In genomic region chr11:115642705-115643104, GRCm38 (mm10) we compare ENCODE assay signal across 26 mouse cellular contexts. TPM values are rescaled to one million over a fixed set of nuclear protein-coding genes. Genes with fewer than 3 reads are reported as not detected.
DNase-seq lines count a peak whose midpoint lies in the region; ATAC-seq and TF ChIP-seq lines count a peak whose summit lies in the region.
"Had no signal": no experiment of that assay in that cellular context is flagged by ENCODE, and none has a peak within 500 bp of the region (broad histone marks: within the 10 kb centered on the region; RNA-seq: fewer than 3 reads in every experiment).

No protein-coding gene starts in this region.

- TF ChIP-seq EP300 in CH12.LX (IDR thresholded peaks at IDR 0.05; ENCODE audit: low read length) (no peak), MEL (IDR thresholded peaks at IDR 0.05; ENCODE audit: low read depth in 1 of 2, low read length in 2 of 2) (no peak)

- H3K9ac ChIP-seq in CH12.LX (ENCODE audit: insufficient read depth, low read depth) (no peak overlapping the region), MEL (ENCODE audit: control insufficient read depth, low read depth, low read length, poor library complexity, severe bottlenecking) (no peak overlapping the region)
- H3K9ac ChIP-seq in kidney, embryonic 16.5 days (replicated peaks; ENCODE audit: low read length): no peak overlapping the region
- H3K9ac ChIP-seq: embryonic facial prominence, embryonic 13.5 days; embryonic facial prominence, embryonic 15.5 days; forebrain, embryonic 12.5 days had no signal

- H3K4me2 ChIP-seq in CH12.LX (ENCODE audit: insufficient read depth, low read depth, poor library complexity, severe bottlenecking): no peak overlapping the region
- no peak overlapping the region for H3K4me2 ChIP-seq in kidney, embryonic 16.5 days (replicated peaks; ENCODE audit: low read depth, low read length)
- H3K4me2 ChIP-seq: embryonic facial prominence, embryonic 13.5 days; embryonic facial prominence, embryonic 15.5 days; forebrain, embryonic 12.5 days had no signal

- WGBS in thymus, adult 2 months: 91% methylated on average over 2 of the region's 2 CpGs
- 95% methylated on average over 2 of the region's 2 CpGs for WGBS in kidney, embryonic 16.5 days

- in situ Hi-C loops in CH12.LX (cut with MboI; ENCODE audit: low pct_ligation_motif_present, low pct_unique_long_range_greater_than_20kb, low sequenced_read_pairs): loop anchor here (5.0 to 25.0 kb wide), 3 partner anchors 70 to 770 kb away; partner anchors contain the start of genes Caskin2, Rnf157 and Tsen54

- H3K27me3 ChIP-seq in megakaryocyte, embryonic 14.5 days (replicated peaks): no peaks in the 10 kb centered on the region
- H3K27me3 ChIP-seq in thymus, adult 2 months (ENCODE audit: control insufficient read depth, insufficient read depth, low read length): no peaks in the 10 kb centered on the region
- H3K27me3 ChIP-seq in CH12.LX (replicated peaks): no peaks in the 10 kb centered on the region
- no peaks in the 10 kb centered on the region for H3K27me3 ChIP-seq in MEL (ENCODE audit: control insufficient read depth in 1 of 2, insufficient read depth in 2 of 2, low read length in 2 of 2)
- H3K27me3 ChIP-seq in kidney, embryonic 16.5 days (ENCODE audit: insufficient read depth, low read length): no peaks in the 10 kb centered on the region
- H3K27me3 ChIP-seq: embryonic facial prominence, embryonic 13.5 days; embryonic facial prominence, embryonic 15.5 days; forebrain, embryonic 12.5 days had no signal

- no peak for TF ChIP-seq CTCF in thymus, adult 2 months (IDR thresholded peaks at IDR 0.05; ENCODE audit: borderline replicate concordance, control insufficient read depth, extremely low read depth, insufficient read depth, low read length, poor library complexity)
- TF ChIP-seq CTCF in CH12.LX (conservative IDR thresholded peaks at IDR 0.05 in 1 of 2, IDR thresholded peaks at IDR 0.05 in 1 of 2; ENCODE audit: low read depth in 2 of 2, low read length in 2 of 2) (peak in 1 of 2 experiments; percentile 22; a peak in 1 of 4 replicates), MEL (IDR thresholded peaks at IDR 0.05 in 2 of 3, conservative IDR thresholded peaks at IDR 0.05 in 1 of 3; ENCODE audit: control insufficient read depth in 1 of 3, insufficient read depth in 1 of 3, low read depth in 2 of 3, low read length in 3 of 3, poor library complexity in 1 of 3, severe bottlenecking in 1 of 3) (no peak)

- no peak for DNase-seq in thymus, adult 2 months
- DNase-seq in thymus, postnatal 4 days: no peak
- DNase-seq in CH12.LX (ENCODE audit: extremely low read depth) (no peak), MEL (ENCODE audit: low read depth, low spot score) (no peak)
- no peak for DNase-seq in left cerebral cortex, postnatal 4 days
- DNase-seq: adrenal gland, adult 2 months; adrenal gland, postnatal 10 days; adrenal gland, postnatal 25 days; cerebellum, adult 11 months; cerebellum, adult 18-20 months; cerebellum, adult 8-10 months; cerebellum, adult 9-11 months; cerebellum, postnatal 14 days; cerebellum, postnatal 36 days; embryo, embryonic 11 days had no signal

- no peak for ATAC-seq in megakaryocyte, adult 5-6 weeks (ENCODE audit: poor library complexity, severe bottlenecking)
- ATAC-seq in kidney, embryonic 16.5 days (ENCODE audit: low FRiP score, low TSS enrichment): no peak
- ATAC-seq: forebrain, embryonic 14.5 days; forebrain, embryonic 16.5 days had no signal

- no peaks in the 10 kb centered on the region for H3K9me3 ChIP-seq in megakaryocyte, embryonic 14.5 days
- no peaks in the 10 kb centered on the region for H3K9me3 ChIP-seq in CH12.LX (replicated peaks; ENCODE audit: low read length)
- H3K9me3 ChIP-seq in MEL (replicated peaks; ENCODE audit: insufficient read depth, low read length): no peaks in the 10 kb centered on the region
- no peaks in the 10 kb centered on the region for H3K9me3 ChIP-seq in kidney, embryonic 16.5 days (ENCODE audit: low read length)
- H3K9me3 ChIP-seq: embryonic facial prominence, embryonic 13.5 days; embryonic facial prominence, embryonic 15.5 days; forebrain, embryonic 10.5 days; forebrain, embryonic 12.5 days; G1E had no signal

- peak overlapping the region; percentile 86 for H3K4me3 ChIP-seq in megakaryocyte, embryonic 14.5 days (replicated peaks)
- H3K4me3 ChIP-seq in thymus, adult 2 months (ENCODE audit: control insufficient read depth, insufficient read depth, low read length): no peak overlapping the region
- H3K4me3 ChIP-seq in CH12.LX (replicated peaks in 1 of 3; ENCODE audit: low read depth in 2 of 3, low read length in 2 of 3, poor library complexity in 1 of 3) (no peak overlapping the region), MEL (ENCODE audit: control insufficient read depth in 1 of 2, insufficient read depth in 1 of 2, low read depth in 2 of 2, low read length in 2 of 2) (no peak overlapping the region)
- no peak overlapping the region for H3K4me3 ChIP-seq in kidney, embryonic 16.5 days (ENCODE audit: low read length)
- H3K4me3 ChIP-seq: embryonic facial prominence, embryonic 13.5 days; embryonic facial prominence, embryonic 15.5 days; erythroblast, embryonic 14.5 days; forebrain, embryonic 10.5 days; forebrain, embryonic 12.5 days had no signal

- no peak for TF ChIP-seq POLR2A in thymus, adult 2 months (IDR thresholded peaks at IDR 0.05; ENCODE audit: control insufficient read depth, extremely low read depth, insufficient read depth, low read length, poor library complexity)
- no peak for TF ChIP-seq POLR2A in CH12.LX (IDR thresholded peaks at IDR 0.05; ENCODE audit: low read depth, low read length)
- TF ChIP-seq POLR2A in MEL (IDR thresholded peaks at IDR 0.05; ENCODE audit: control insufficient read depth in 1 of 2, insufficient read depth in 1 of 2, low read depth in 1 of 2, low read length in 2 of 2, poor library complexity in 1 of 2): no peak

- intact Hi-C loops in left cerebral cortex, postnatal 4 days (cut with DNase I): loop anchor here (5.0 kb wide), 1 partner anchor 55 kb away; no protein-coding TSS in a partner anchor

- dilution Hi-C loops in CH12.LX (cut with MboI; ENCODE audit: extremely low pct_ligation_motif_present, extremely low pct_unique_long_range_greater_than_20kb, low sequenced_read_pairs): no loop called here

- no peak; the same call in 1 of the 2 replicates for TF ChIP-seq RAD21 in CH12.LX (IDR thresholded peaks at IDR 0.05; ENCODE audit: low read depth, low read length)
- no peak for TF ChIP-seq RAD21 in MEL (IDR thresholded peaks at IDR 0.05; ENCODE audit: low read depth, low read length)

- peak overlapping the region; percentile 66 for H3K27ac ChIP-seq in thymus, adult 2 months (ENCODE audit: control insufficient read depth, insufficient read depth, low read length)
- H3K27ac ChIP-seq in CH12.LX (ENCODE audit: insufficient read depth, low read depth): peak overlapping the region; percentile 83
- no peak overlapping the region; the same call in 1 of the 2 replicates for H3K27ac ChIP-seq in MEL (ENCODE audit: control insufficient read depth, low read depth, low read length)
- H3K27ac ChIP-seq in kidney, embryonic 16.5 days (ENCODE audit: low read length): no peak overlapping the region
- H3K27ac ChIP-seq: embryonic facial prominence, embryonic 13.5 days; embryonic facial prominence, embryonic 15.5 days; forebrain, embryonic 10.5 days; forebrain, embryonic 12.5 days had no signal

- H3K79me2 ChIP-seq in CH12.LX (replicated peaks; ENCODE audit: control insufficient read depth, extremely low read depth, insufficient read depth, poor library complexity, severe bottlenecking): peaks cover 18% of the 10 kb centered on the region
- H3K79me2 ChIP-seq in MEL (ENCODE audit: control insufficient read depth, insufficient read depth, low read length, poor library complexity): no peaks in the 10 kb centered on the region

- H3K4me1 ChIP-seq in megakaryocyte, embryonic 14.5 days: peaks cover 82% of the 10 kb centered on the region
- H3K4me1 ChIP-seq in thymus, adult 2 months (replicated peaks; ENCODE audit: control insufficient read depth, insufficient read depth, low read length): peaks cover 52% of the 10 kb centered on the region
- H3K4me1 ChIP-seq in CH12.LX (ENCODE audit: control insufficient read depth in 1 of 2, insufficient read depth in 2 of 2) (peaks cover 59 to 94% of the 10 kb centered on the region in 2 experiments), MEL (ENCODE audit: control insufficient read depth in 1 of 2, insufficient read depth in 2 of 2, low read length in 2 of 2) (peaks cover 16 to 38% of the 10 kb centered on the region in 2 experiments)
- H3K4me1 ChIP-seq in kidney, embryonic 16.5 days (ENCODE audit: insufficient read depth, low read length): 0 out of 2 replicates have a peak, but pooled peaks cover 3% of the 10 kb centered on the region
- H3K4me1 ChIP-seq: embryonic facial prominence, embryonic 13.5 days; forebrain, embryonic 12.5 days had no signal

- peaks cover 53% of the 10 kb centered on the region for H3K36me3 ChIP-seq in megakaryocyte, embryonic 14.5 days (replicated peaks; ENCODE audit: low read length)
- peaks cover 4% of the 10 kb centered on the region; the same call in 1 of the 2 replicates for H3K36me3 ChIP-seq in thymus, adult 2 months (ENCODE audit: control insufficient read depth, insufficient read depth, low read length)
- H3K36me3 ChIP-seq in CH12.LX (replicated peaks in 1 of 2; ENCODE audit: control insufficient read depth in 1 of 2, insufficient read depth in 1 of 2, low read length in 1 of 2) (peaks cover 23 to 29% of the 10 kb centered on the region in 2 experiments), MEL (ENCODE audit: control insufficient read depth in 1 of 2, insufficient read depth in 2 of 2, low read length in 2 of 2) (peaks cover 7 to 35% of the 10 kb centered on the region in 2 experiments)
- H3K36me3 ChIP-seq in kidney, embryonic 16.5 days (ENCODE audit: insufficient read depth, low read length): peaks cover 12% of the 10 kb centered on the region; the same call in 1 of the 2 replicates

RNA-seq across cellular contexts. Expression of gene Slc25a19, which starts 14.6 kb away (rescaled TPM):
- 10.5 and 20.5 TPM in 2 replicates for polyA plus RNA-seq in megakaryocyte, embryonic 14.5 days (2012; ENCODE audit: insufficient read depth, low replicate concordance)
- total RNA-seq in megakaryocyte, adult 5-6 weeks (2015): 5.7 and 8.0 TPM in 2 replicates
- 13.7 and 25.5 TPM in 2 replicates for total RNA-seq in megakaryocyte, adult 5-6 weeks (2017)
- polyA plus RNA-seq in thymus, adult 2 months (2012; rRNA removed): 98.5 and 98.6 TPM in 2 replicates
- 277 and 312 TPM in 2 replicates for total RNA-seq in CH12.LX (2012; rRNA removed)
- 278 and 294 TPM in 2 replicates for total RNA-seq in CH12.LX (2014; rRNA removed)
- polyA plus RNA-seq in CH12.LX (2012; ENCODE audit: insufficient read length, low read depth): 374 and 398 TPM in 2 replicates
- 30.0 and 35.3 TPM in 2 replicates for total RNA-seq in MEL (2012; rRNA removed)
- polyA plus RNA-seq in MEL (2012; ENCODE audit: insufficient read depth in 1 of 2, insufficient read length in 2 of 2, low read depth in 1 of 2, low replicate concordance in 2 of 2, missing spikeins in 1 of 2): 10 to 100 TPM in 1 of 2 experiments, not detected in 1; 43.1 TPM
- 10 to 100 TPM; 55.3 to 56.6 TPM for total RNA-seq in left cerebral cortex, postnatal 4 days (2021)
- 51.0 and 56.1 TPM in 2 replicates for polyA plus RNA-seq in kidney, embryonic 16.5 days (2015; fragmentation: Nextera tagmentation; extraction: Ambion mirVana)

RNA-seq across cellular contexts. Expression of gene Mif4gd, which starts 29.9 kb away (rescaled TPM):
- polyA plus RNA-seq in megakaryocyte, embryonic 14.5 days (2012; ENCODE audit: insufficient read depth, low replicate concordance): 9.6 and 15.5 TPM in 2 replicates
- total RNA-seq in megakaryocyte, adult 5-6 weeks (2015): 23.6 and 28.0 TPM in 2 replicates
- total RNA-seq in megakaryocyte, adult 5-6 weeks (2017): 20.2 and 24.4 TPM in 2 replicates
- 188 and 215 TPM in 2 replicates for polyA plus RNA-seq in thymus, adult 2 months (2012; rRNA removed)
- total RNA-seq in CH12.LX (2012; rRNA removed): 143 and 177 TPM in 2 replicates
- 160 and 174 TPM in 2 replicates for total RNA-seq in CH12.LX (2014; rRNA removed)
- 131 and 143 TPM in 2 replicates for polyA plus RNA-seq in CH12.LX (2012; ENCODE audit: insufficient read length, low read depth)
- total RNA-seq in MEL (2012; rRNA removed): 42.0 and 52.0 TPM in 2 replicates
- polyA plus RNA-seq in MEL (2012; ENCODE audit: insufficient read depth in 1 of 2, insufficient read length in 2 of 2, low read depth in 1 of 2, low replicate concordance in 2 of 2, missing spikeins in 1 of 2): 10 to 100 TPM in 1 of 2 experiments, not detected in 1; 62.9 TPM
- total RNA-seq in left cerebral cortex, postnatal 4 days (2021): 10 to 100 TPM; 13.3 to 14.1 TPM
- polyA plus RNA-seq in kidney, embryonic 16.5 days (2015; fragmentation: Nextera tagmentation; extraction: Ambion mirVana): 42.8 and 47.1 TPM in 2 replicates

RNA-seq across cellular contexts. Expression of gene Gga3, which starts 38.9 kb away (rescaled TPM):
- 44.0 and 58.2 TPM in 2 replicates for polyA plus RNA-seq in megakaryocyte, embryonic 14.5 days (2012; ENCODE audit: insufficient read depth, low replicate concordance)
- total RNA-seq in megakaryocyte, adult 5-6 weeks (2015): 30.8 and 34.0 TPM in 2 replicates
- total RNA-seq in megakaryocyte, adult 5-6 weeks (2017): 24.0 and 34.2 TPM in 2 replicates
- 102 and 106 TPM in 2 replicates for polyA plus RNA-seq in thymus, adult 2 months (2012; rRNA removed)
- 18.7 and 22.6 TPM in 2 replicates for total RNA-seq in CH12.LX (2012; rRNA removed)
- 7.7 TPM in 2 replicates for total RNA-seq in CH12.LX (2014; rRNA removed)
- 37.2 and 39.8 TPM in 2 replicates for polyA plus RNA-seq in CH12.LX (2012; ENCODE audit: insufficient read length, low read depth)
- 24.0 and 28.6 TPM in 2 replicates for total RNA-seq in MEL (2012; rRNA removed)
- polyA plus RNA-seq in MEL (2012; ENCODE audit: insufficient read depth in 1 of 2, insufficient read length in 2 of 2, low read depth in 1 of 2, low replicate concordance in 2 of 2, missing spikeins in 1 of 2): 10 to 100 TPM in 1 of 2 experiments, not detected in 1; 59.9 TPM
- 10 to 100 TPM; 83.9 to 85.2 TPM for total RNA-seq in left cerebral cortex, postnatal 4 days (2021)
- polyA plus RNA-seq in kidney, embryonic 16.5 days (2015; fragmentation: Nextera tagmentation; extraction: Ambion mirVana): 24.5 and 26.8 TPM in 2 replicates

RNA-seq across cellular contexts. Expression of gene Mrps7, which starts 39.0 kb away (rescaled TPM):
- 13.8 and 37.9 TPM in 2 replicates for polyA plus RNA-seq in megakaryocyte, embryonic 14.5 days (2012; ENCODE audit: insufficient read depth, low replicate concordance)
- 29.0 and 30.2 TPM in 2 replicates for total RNA-seq in megakaryocyte, adult 5-6 weeks (2015)
- total RNA-seq in megakaryocyte, adult 5-6 weeks (2017): 11.7 and 29.8 TPM in 2 replicates
- polyA plus RNA-seq in thymus, adult 2 months (2012; rRNA removed): 24.5 and 25.0 TPM in 2 replicates
- 172 and 217 TPM in 2 replicates for total RNA-seq in CH12.LX (2012; rRNA removed)
- 154 and 168 TPM in 2 replicates for total RNA-seq in CH12.LX (2014; rRNA removed)
- polyA plus RNA-seq in CH12.LX (2012; ENCODE audit: insufficient read length, low read depth): 157 and 184 TPM in 2 replicates
- 138 and 157 TPM in 2 replicates for total RNA-seq in MEL (2012; rRNA removed)
- 100 to 1,000 TPM; 106 to 199 TPM for polyA plus RNA-seq in MEL (2012; ENCODE audit: insufficient read depth in 1 of 2, insufficient read length in 2 of 2, low read depth in 1 of 2, low replicate concordance in 2 of 2, missing spikeins in 1 of 2)
- total RNA-seq in left cerebral cortex, postnatal 4 days (2021): 10 to 100 TPM; 43.0 to 44.1 TPM
- polyA plus RNA-seq in kidney, embryonic 16.5 days (2015; fragmentation: Nextera tagmentation; extraction: Ambion mirVana): 101 and 103 TPM in 2 replicates

Comparison
In these comparisons a context has a peak if more than half of its experiments do, and no peak if none do; other contexts are left out.
1. H3K27ac ChIP-seq: peak in thymus, adult 2 months (single experiment) and CH12.LX (single experiment); none in MEL (single experiment) and kidney, embryonic 16.5 days (single experiment).